Mouse (Mus musculus): ENCODE data around the gene Cyp2d11. TPM values are rescaled to one million over a fixed set of nuclear protein-coding genes. Genes with fewer than 3 reads are reported as not detected.

Cyp2d11 gene
- polyA plus RNA-seq (2014; fragmentation: Illumina TruSeq; extraction: RNeasy Lipid Tissue Mini Kit (QIAGEN cat#74804); ENCODE audit: low read depth, low replicate concordance): not detected

GRCm38 (mm10) chr15:82393922-82394321 lies at the start of gene Cyp2d11:
Gene Cyp2d11 (minus strand): TSS chr15:82394022.

GRCm38 (mm10) chr15:82433137-82433536 lies 39.3 kb upstream of the Cyp2d11 start, which contains the start of gene Cyp2d9:
Gene Cyp2d9 (plus strand): TSS chr15:82433437.

GRCm38 (mm10) chr15:82406981-82407380 lies 13.2 kb upstream of the Cyp2d11 start, which contains the start of gene Cyp2d10:
Gene Cyp2d10 (minus strand): TSS chr15:82407195.

GRCm38 (mm10) chr15:82379871-82380713 lies 13.7 kb downstream of the Cyp2d11 start, which contains the start of gene Cyp2d22:
Gene Cyp2d22 (minus strand): TSS chr15:82380260.

GRCm38 (mm10) chr15:82354126-82354945 lies 39.5 kb downstream of the Cyp2d11 start, which contains the start of gene Ndufa6:
Gene Ndufa6 (minus strand): TSS chr15:82354322.

Other genes with a start within 250 kb of the Cyp2d11 start
- gene Srebf2, start 246.8 kb downstream of the Cyp2d11 start, polyA plus RNA-seq (2014; fragmentation: Illumina TruSeq; extraction: RNeasy Lipid Tissue Mini Kit (QIAGEN cat#74804); ENCODE audit: low read depth, low replicate concordance): 10.9 TPM
- not detected for gene Shisa8, start 181.2 kb downstream of the Cyp2d11 start, polyA plus RNA-seq (2014; fragmentation: Illumina TruSeq; extraction: RNeasy Lipid Tissue Mini Kit (QIAGEN cat#74804); ENCODE audit: low read depth, low replicate concordance)
- not detected for gene Tnfrsf13c, start 169.7 kb downstream of the Cyp2d11 start, polyA plus RNA-seq (2014; fragmentation: Illumina TruSeq; extraction: RNeasy Lipid Tissue Mini Kit (QIAGEN cat#74804); ENCODE audit: low read depth, low replicate concordance)
- gene Cenpm, start 149.3 kb downstream of the Cyp2d11 start, polyA plus RNA-seq (2014; fragmentation: Illumina TruSeq; extraction: RNeasy Lipid Tissue Mini Kit (QIAGEN cat#74804); ENCODE audit: low read depth, low replicate concordance): not detected
- not detected for gene 1500009C09Rik, start 141.6 kb downstream of the Cyp2d11 start, polyA plus RNA-seq (2014; fragmentation: Illumina TruSeq; extraction: RNeasy Lipid Tissue Mini Kit (QIAGEN cat#74804); ENCODE audit: low read depth, low replicate concordance)
- gene Sept3, start 119.1 kb downstream of the Cyp2d11 start, polyA plus RNA-seq (2014; fragmentation: Illumina TruSeq; extraction: RNeasy Lipid Tissue Mini Kit (QIAGEN cat#74804); ENCODE audit: low read depth, low replicate concordance): 0.20 TPM
- gene Wbp2nl, start 95.1 kb downstream of the Cyp2d11 start, polyA plus RNA-seq (2014; fragmentation: Illumina TruSeq; extraction: RNeasy Lipid Tissue Mini Kit (QIAGEN cat#74804); ENCODE audit: low read depth, low replicate concordance): not detected
- 25.8 TPM for gene Naga, start 55.1 kb downstream of the Cyp2d11 start, polyA plus RNA-seq (2014; fragmentation: Illumina TruSeq; extraction: RNeasy Lipid Tissue Mini Kit (QIAGEN cat#74804); ENCODE audit: low read depth, low replicate concordance)
- 0.32 TPM for gene Pheta2, start 55.1 kb downstream of the Cyp2d11 start, polyA plus RNA-seq (2014; fragmentation: Illumina TruSeq; extraction: RNeasy Lipid Tissue Mini Kit (QIAGEN cat#74804); ENCODE audit: low read depth, low replicate concordance)
- 46.6 TPM for gene Smdt1, start 55.1 kb downstream of the Cyp2d11 start, polyA plus RNA-seq (2014; fragmentation: Illumina TruSeq; extraction: RNeasy Lipid Tissue Mini Kit (QIAGEN cat#74804); ENCODE audit: low read depth, low replicate concordance)
- gene Ndufa6, start 39.7 kb downstream of the Cyp2d11 start, polyA plus RNA-seq (2014; fragmentation: Illumina TruSeq; extraction: RNeasy Lipid Tissue Mini Kit (QIAGEN cat#74804); ENCODE audit: low read depth, low replicate concordance): 528 TPM
- gene Cyp2d22, start 13.8 kb downstream of the Cyp2d11 start, polyA plus RNA-seq (2014; fragmentation: Illumina TruSeq; extraction: RNeasy Lipid Tissue Mini Kit (QIAGEN cat#74804); ENCODE audit: low read depth, low replicate concordance): 12.2 TPM
- not detected for gene Cyp2d10, start 13.2 kb upstream of the Cyp2d11 start, polyA plus RNA-seq (2014; fragmentation: Illumina TruSeq; extraction: RNeasy Lipid Tissue Mini Kit (QIAGEN cat#74804); ENCODE audit: low read depth, low replicate concordance)
- gene Cyp2d9, start 39.4 kb upstream of the Cyp2d11 start, polyA plus RNA-seq (2014; fragmentation: Illumina TruSeq; extraction: RNeasy Lipid Tissue Mini Kit (QIAGEN cat#74804); ENCODE audit: low read depth, low replicate concordance): 7.8 TPM
- 54.9 TPM for gene Cyp2d12, start 161.1 kb upstream of the Cyp2d11 start, polyA plus RNA-seq (2014; fragmentation: Illumina TruSeq; extraction: RNeasy Lipid Tissue Mini Kit (QIAGEN cat#74804); ENCODE audit: low read depth, low replicate concordance)
- gene Cyp2d34, start 226.9 kb upstream of the Cyp2d11 start, polyA plus RNA-seq (2014; fragmentation: Illumina TruSeq; extraction: RNeasy Lipid Tissue Mini Kit (QIAGEN cat#74804); ENCODE audit: low read depth, low replicate concordance): not detected

Data from kidney, adult 10 weeks (tissue).